Mouse (Mus musculus) kidney, adult 2 months (tissue): ENCODE measurements at regions not wholly inside any gene's neighbourhood (a gene's known extent, or its start where the extent isn't known, plus 50 kb on each side); places are given as distances from the start of the nearest gene placed in this dataset.
"Not testable (repeated sequence)": the region's sequence is repeated elsewhere in the genome, so short reads cannot be mapped to it uniquely, and the experiment has no call there.

Experiments used
- DNase-seq: peaks from one replicate; pipeline ENCODE4 v3.0.0; 2021
- H3K27ac ChIP-seq: fragments of 200-500 bp; 2 replicates; pipeline ENCODE4 v1.5.1; 2012; ENCODE audit warnings: low read depth, low read length, control low read depth, inconsistent platforms; ENCODE audit not compliant: insufficient read depth
- H3K27me3 ChIP-seq: fragments of 200-500 bp; replicated peaks from 2 replicates; pipeline ENCODE4 v1.6.1; 2012; ENCODE audit warnings: mild to moderate bottlenecking, moderate library complexity, low read length, inconsistent platforms; ENCODE audit not compliant: control insufficient read depth, insufficient read depth
- H3K36me3 ChIP-seq: fragments of 200-500 bp; 2 replicates; pipeline ENCODE4 v1.6.1; 2012; ENCODE audit warnings: mild to moderate bottlenecking, moderate library complexity, low read length, inconsistent platforms; ENCODE audit not compliant: control insufficient read depth, insufficient read depth
- H3K4me1 ChIP-seq: fragments of 200-500 bp; 2 replicates; pipeline ENCODE4 v1.6.1; 2011; ENCODE audit warnings: low read length; ENCODE audit not compliant: control insufficient read depth, insufficient read depth
- H3K4me3 ChIP-seq: fragments of 200-500 bp; 2 replicates; pipeline ENCODE4 v1.5.1; 2011; ENCODE audit warnings: mild to moderate bottlenecking, low read depth, low read length, control low read depth; ENCODE audit not compliant: insufficient read depth
- CTCF ChIP-seq: fragments of 200-500 bp; conservative IDR thresholded peaks from 2 replicates; pipeline ENCODE4 v1.5.1; 2011; ENCODE audit warnings: low read depth, mild to moderate bottlenecking, control low read depth, low read length, moderate library complexity, mixed read lengths; ENCODE audit not compliant: insufficient read depth, insufficient read length
- POLR2A ChIP-seq: fragments of 200-500 bp; IDR thresholded peaks from one replicate; pipeline ENCODE4 v1.6.1; 2011; ENCODE audit warnings: low read depth, low read length, control low read depth
- WGBS: fragments of 180-500 bp; shearing (Covaris S2); methylation state at CpG from one replicate; pipeline ENCODE4 v1.1.7; 2018; 5-methylcytosine and 5-hydroxymethylcytosine counted together

DNA sequence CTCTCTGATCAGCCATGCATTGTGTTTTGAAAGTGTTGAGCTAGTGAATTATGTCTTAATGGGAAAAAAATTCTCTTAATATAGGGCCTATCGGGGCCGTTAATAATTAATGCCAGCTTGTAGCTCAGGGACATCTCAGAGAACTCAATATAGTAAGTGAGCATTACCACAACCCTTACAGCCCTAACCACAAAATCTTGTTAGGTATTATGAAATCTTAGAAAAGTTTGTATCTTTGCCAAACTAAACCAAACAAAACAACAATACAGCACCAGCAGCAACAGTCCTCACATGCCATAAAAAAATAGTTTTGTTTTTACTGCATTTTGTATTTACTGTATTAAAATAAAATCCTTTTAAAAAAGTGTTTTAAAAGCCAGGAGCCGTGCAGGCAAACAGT lies 277.8 kb downstream of the Etnk1 start:
- Histone ChIP-seq H3K27ac (no peak overlapping the region), H3K4me3 (no peak overlapping the region), H3K27me3 (no peaks in the 10 kb centered on the region; the same call in 1 of the 2 replicates), H3K4me1 (no peaks in the 10 kb centered on the region), H3K36me3 (no peaks in the 10 kb centered on the region)
- no peak for TF ChIP-seq CTCF
- no peak for TF ChIP-seq POLR2A
- 58% methylated on average over 3 of the region's 3 CpGs for WGBS
- DNase-seq = no peak

DNA sequence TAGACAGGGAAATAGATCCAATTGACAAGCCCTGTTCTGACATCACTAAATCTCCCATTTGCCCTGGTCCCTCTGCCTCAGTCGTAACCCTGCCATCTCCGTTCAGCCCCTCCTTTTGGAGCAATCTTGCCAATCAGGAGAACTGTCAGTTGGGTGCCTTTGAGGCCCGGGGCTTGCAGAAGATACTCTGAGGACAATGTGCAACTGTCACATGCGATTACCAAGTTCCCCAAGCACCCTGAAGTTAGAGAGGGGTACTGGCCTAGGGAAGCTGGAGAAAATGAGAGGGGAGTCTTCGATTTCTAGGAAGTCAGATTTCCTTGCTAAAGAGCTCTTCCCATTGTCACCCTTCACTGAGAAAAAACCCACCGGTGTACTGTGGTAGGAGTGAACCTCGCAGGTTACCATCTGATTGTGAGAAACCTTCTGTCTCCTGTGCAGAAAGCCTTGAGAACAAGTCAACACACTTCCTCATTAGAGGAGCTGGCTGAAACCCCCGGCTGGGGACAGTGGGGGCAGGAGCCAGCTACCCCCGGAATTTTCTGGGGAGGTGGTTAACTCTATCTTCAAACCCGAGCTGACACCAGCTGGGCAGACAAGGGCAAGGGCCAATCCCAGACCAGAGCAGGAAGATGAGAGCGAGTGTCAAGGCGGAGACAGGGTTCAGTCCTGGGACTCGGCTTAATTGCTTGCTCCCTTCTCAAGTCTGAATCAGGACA lies 279.0 kb downstream of the Etnk1 start:
- no peak for DNase-seq
- TF ChIP-seq CTCF = no peak
- no peak for TF ChIP-seq POLR2A
- no peak overlapping the region for H3K27ac ChIP-seq
- no peaks in the 10 kb centered on the region; the same call in 1 of the 2 replicates for H3K27me3 ChIP-seq
- WGBS = 75% methylated on average over 13 of the region's 13 CpGs
- no peak overlapping the region for H3K4me3 ChIP-seq
- H3K36me3 ChIP-seq = no peaks in the 10 kb centered on the region
- no peaks in the 10 kb centered on the region for H3K4me1 ChIP-seq

DNA sequence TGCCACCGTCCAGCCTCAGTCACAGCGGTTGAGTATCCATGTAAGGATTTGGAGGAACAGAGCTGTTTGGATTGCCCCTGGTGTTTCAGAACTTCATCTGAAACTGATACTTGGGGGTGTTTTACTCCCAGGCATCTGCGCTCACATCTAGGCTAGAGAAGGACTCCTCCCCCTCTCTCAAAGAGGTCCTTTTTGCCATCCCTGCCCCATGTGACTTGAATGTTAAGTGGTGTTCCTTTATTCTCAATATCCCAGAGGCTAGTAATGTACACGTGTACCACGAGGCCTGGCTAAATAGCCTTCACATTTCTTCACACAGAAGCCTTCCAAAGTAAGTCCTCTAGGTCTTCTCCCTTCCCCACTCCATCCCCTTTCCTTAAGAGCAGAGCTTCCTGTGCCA lies 280.0 kb downstream of the Etnk1 start:
- Histone ChIP-seq H3K36me3 (no peaks in the 10 kb centered on the region), H3K4me1 (no peaks in the 10 kb centered on the region), H3K27ac (no peak overlapping the region), H3K27me3 (no peaks in the 10 kb centered on the region; the same call in 1 of the 2 replicates), H3K4me3 (no peak overlapping the region)
- TF ChIP-seq POLR2A = no peak
- no peak for TF ChIP-seq CTCF
- WGBS = 50% methylated on average over 5 of the region's 5 CpGs
- no peak for DNase-seq

DNA sequence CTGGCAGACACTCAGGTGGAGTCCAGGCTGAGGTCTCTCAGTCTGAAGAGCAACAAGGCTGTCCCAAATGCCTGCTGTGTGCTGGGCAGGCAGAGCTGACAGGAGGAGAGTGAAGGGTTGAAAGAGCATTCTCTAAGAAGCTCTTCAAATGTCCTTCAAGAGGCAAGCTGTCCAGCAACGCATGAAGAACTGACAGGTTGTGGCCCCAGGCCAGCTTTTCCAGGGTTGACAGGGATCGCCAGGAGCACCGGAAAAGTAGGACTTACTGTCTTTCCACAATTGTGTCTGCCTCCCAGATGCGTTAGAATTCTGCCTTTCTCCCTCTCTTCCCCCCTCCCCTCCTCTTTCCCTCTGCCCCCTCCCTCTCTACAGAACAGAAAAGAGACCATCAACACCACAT lies 282.1 kb downstream of the Etnk1 start:
- 77% methylated on average over 4 of the region's 4 CpGs for WGBS
- DNase-seq = no peak
- H3K36me3 ChIP-seq = no peaks in the 10 kb centered on the region

DNA sequence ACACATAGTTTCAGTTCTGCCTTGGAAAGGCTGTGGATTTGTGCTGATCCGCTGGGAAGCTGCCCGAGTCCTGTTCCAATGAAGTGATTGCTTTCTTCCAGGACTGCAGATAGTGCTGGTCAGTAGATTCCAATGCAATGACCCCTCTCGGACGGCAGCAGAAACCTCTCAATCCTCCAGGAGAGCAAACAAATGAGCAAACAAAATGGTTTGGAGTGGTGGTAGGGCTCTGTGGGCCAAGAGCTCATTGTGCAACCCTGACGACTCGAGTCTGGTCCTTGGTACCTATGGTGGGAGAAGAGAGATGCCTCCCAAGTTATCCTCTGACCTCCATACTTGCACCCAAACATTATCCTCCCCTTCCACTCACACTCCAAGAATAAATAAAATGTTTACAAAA lies 284.8 kb downstream of the Etnk1 start:
- no peaks in the 10 kb centered on the region for H3K36me3 ChIP-seq
- H3K4me1 ChIP-seq = no peaks in the 10 kb centered on the region
- H3K4me3 ChIP-seq = no peak overlapping the region
- TF ChIP-seq POLR2A = no peak
- no peak for TF ChIP-seq CTCF
- 94% methylated on average over 6 of the region's 6 CpGs for WGBS
- no peak overlapping the region for H3K27ac ChIP-seq
- H3K27me3 ChIP-seq = no peaks in the 10 kb centered on the region
- no peak for DNase-seq

More for the DNA sequence above, 282.1 kb downstream of the Etnk1 start:
- Histone ChIP-seq H3K4me3 (no peak overlapping the region), H3K4me1 (no peaks in the 10 kb centered on the region), H3K27me3 (no peaks in the 10 kb centered on the region; the same call in 1 of the 2 replicates), H3K27ac (no peak overlapping the region)
- no peak for TF ChIP-seq CTCF
- no peak for TF ChIP-seq POLR2A

DNA sequence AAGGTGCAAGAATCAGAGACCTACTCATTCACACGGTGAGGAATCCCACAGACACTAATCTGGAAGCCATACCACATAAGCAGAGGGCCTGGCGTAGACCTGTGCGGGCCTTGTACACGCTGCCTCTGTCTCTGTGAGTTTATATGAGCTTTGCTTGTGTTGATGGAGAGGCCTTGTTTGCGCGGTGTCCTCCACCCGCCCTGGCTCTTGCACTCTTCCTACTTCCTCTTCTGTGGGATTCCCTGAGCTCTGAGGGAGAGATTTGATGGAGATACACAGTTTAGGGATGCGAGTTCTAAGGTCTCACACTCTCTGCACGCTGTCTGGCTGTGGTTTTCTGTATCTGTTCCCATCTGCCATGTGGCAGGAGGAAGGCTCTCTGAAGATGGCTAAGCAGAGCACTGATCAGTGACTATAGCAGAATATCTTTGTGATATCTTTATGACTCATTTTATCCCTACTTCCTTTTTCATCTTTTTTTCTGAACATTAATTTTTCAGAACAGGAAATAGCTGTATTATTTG lies 287.7 kb downstream of the Etnk1 start:
- no peaks in the 10 kb centered on the region for H3K4me1 ChIP-seq

DNA sequence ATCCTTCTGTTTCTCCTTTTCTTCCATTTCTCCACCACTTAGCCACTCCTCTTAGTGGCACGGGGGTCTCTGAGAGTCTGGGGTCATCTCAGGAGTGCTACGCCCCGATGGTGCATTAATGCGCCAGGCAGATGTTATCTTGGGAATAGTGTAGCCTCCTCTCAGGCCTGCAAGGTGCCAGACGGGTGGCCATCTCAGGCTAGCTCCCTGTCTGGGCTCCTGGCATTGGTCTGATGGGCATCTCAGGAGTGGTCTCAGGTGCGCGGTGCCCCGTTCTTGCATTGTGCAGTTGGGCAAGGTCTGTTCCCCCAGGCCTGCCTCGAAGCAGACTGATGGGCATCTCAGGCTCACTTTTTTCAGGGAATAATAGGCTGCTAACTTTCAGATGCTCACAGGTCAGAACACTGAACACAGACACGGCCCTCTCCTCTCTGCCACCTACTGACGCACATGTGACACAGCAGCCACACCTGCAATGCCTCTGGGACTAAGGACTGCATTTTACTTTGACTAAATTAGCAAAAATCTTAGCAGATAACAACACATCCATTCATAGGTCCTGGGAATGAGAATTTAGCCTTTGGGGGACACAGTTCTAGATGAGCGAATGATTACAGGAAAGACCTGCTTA lies 298.0 kb downstream of the Etnk1 start:
- Histone ChIP-seq H3K36me3 (no peaks in the 10 kb centered on the region), H3K27me3 (no peaks in the 10 kb centered on the region), H3K4me1 (no peaks in the 10 kb centered on the region), H3K27ac (no peak overlapping the region), H3K4me3 (no peak overlapping the region)
- DNase-seq = no peak
- 74% methylated on average over 12 of the region's 12 CpGs for WGBS
- no peak for TF ChIP-seq POLR2A
- TF ChIP-seq CTCF = peak; percentile 69

More for the DNA sequence above, 287.7 kb downstream of the Etnk1 start:
- 91% methylated on average over 9 of the region's 9 CpGs for WGBS
- Histone ChIP-seq H3K27ac (no peak overlapping the region), H3K4me3 (no peak overlapping the region), H3K27me3 (no peaks in the 10 kb centered on the region), H3K36me3 (no peaks in the 10 kb centered on the region)
- TF ChIP-seq CTCF = no peak
- TF ChIP-seq POLR2A = no peak
- no peak for DNase-seq

DNA sequence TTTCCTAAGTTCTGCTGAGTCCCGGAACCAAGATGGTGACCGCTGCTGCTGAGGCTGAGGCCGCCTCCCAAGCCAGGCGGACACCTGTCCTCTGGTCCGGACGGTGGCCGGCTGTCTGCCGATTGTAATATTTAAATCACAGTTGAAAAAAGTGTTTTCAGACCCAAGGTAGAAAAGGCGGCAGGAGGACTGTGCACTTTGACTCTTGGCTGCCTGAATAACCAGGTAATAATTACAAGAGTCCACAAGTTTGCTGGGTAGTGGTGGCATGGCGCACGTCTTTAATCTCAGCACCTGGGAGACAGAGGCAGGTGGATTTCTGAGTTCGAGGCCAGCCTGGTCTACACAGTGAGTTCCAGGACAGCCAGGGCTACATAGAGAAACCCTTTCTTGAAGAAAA lies 305.7 kb downstream of the Etnk1 start:
- not testable (repeated sequence) for H3K27ac ChIP-seq, H3K4me1 ChIP-seq, H3K27me3 ChIP-seq, H3K4me3 ChIP-seq, H3K36me3 ChIP-seq
- peak; percentile 63 for DNase-seq
- 64% methylated on average over 12 of the region's 12 CpGs for WGBS
